Comparison of ENCODE assay signal across 12 mouse cellular contexts in genomic region chr3:146311121-146311538, GRCm38 (mm10).
DNase-seq lines count a peak whose midpoint lies in the region; ATAC-seq and TF ChIP-seq lines count a peak whose summit lies in the region.
"Had no signal": no experiment of that assay in that cellular context is flagged by ENCODE, and none has a peak within 500 bp of the region (broad histone marks: within the 10 kb centered on the region; RNA-seq: fewer than 3 reads in every experiment).

No protein-coding gene starts in this region.

- ATAC-seq in forebrain, embryonic 16.5 days = no peak
- peak; percentile 65; the same call in 1 of the 2 replicates for ATAC-seq in kidney, postnatal 0 days (replicated peaks; ENCODE audit: low FRiP score, low read depth)
- ATAC-seq in embryonic facial prominence, embryonic 12.5 days (ENCODE audit: insufficient number of reproducible peaks, insufficient read depth, low FRiP score, low TSS enrichment) = peak; percentile 69; the same call in 1 of the 2 replicates
- no peak for ATAC-seq in inflammation-experienced regulatory T-cells, adult 6 months

- H3K36me3 ChIP-seq in forebrain, embryonic 10.5 days (replicated peaks) = no peaks in the 10 kb centered on the region
- no peaks in the 10 kb centered on the region for H3K36me3 ChIP-seq in forebrain, embryonic 16.5 days (ENCODE audit: control insufficient read depth, insufficient read depth)
- no peaks in the 10 kb centered on the region for H3K36me3 ChIP-seq in kidney, postnatal 0 days (ENCODE audit: insufficient read depth, low read length)
- H3K36me3 ChIP-seq in embryonic facial prominence, embryonic 12.5 days = no peaks in the 10 kb centered on the region
- H3K36me3 ChIP-seq: hindbrain, embryonic 15.5 days; neural tube, embryonic 13.5 days had no signal

- H3K27ac ChIP-seq in forebrain, embryonic 10.5 days = peak overlapping the region; percentile 44
- no peak overlapping the region for H3K27ac ChIP-seq in forebrain, embryonic 16.5 days (ENCODE audit: low read length)
- H3K27ac ChIP-seq in kidney, postnatal 0 days = no peak overlapping the region
- 0 out of 2 replicates have a peak overlapping the region, but pooled peaks have one; percentile 5 for H3K27ac ChIP-seq in embryonic facial prominence, embryonic 12.5 days
- H3K27ac ChIP-seq: hindbrain, embryonic 15.5 days; liver, embryonic 14.5 days; neural tube, embryonic 13.5 days had no signal

- DNase-seq in forebrain, embryonic 10.5 days (ENCODE audit: extremely low spot score, low spot score) = peak; percentile 56
- DNase-seq in kidney, postnatal 0 days (ENCODE audit: low spot score) = peak; percentile 83
- DNase-seq in kidney, adult 11 months = no peak
- peak; percentile 59 for DNase-seq in retina, embryonic 14.5 days (ENCODE audit: low spot score)
- DNase-seq in adrenal gland, postnatal 25 days = no peak
- DNase-seq: cerebellum, adult 9-10 months had no signal

- TF ChIP-seq CTCF in kidney, postnatal 0 days (IDR thresholded peaks at IDR 0.05; ENCODE audit: low read depth) = no peak

- no peak overlapping the region for H3K9ac ChIP-seq in forebrain, embryonic 16.5 days (replicated peaks; ENCODE audit: low read depth, low read length)
- no peak overlapping the region for H3K9ac ChIP-seq in kidney, postnatal 0 days (ENCODE audit: low read depth, low read length)
- no peak overlapping the region for H3K9ac ChIP-seq in embryonic facial prominence, embryonic 12.5 days
- H3K9ac ChIP-seq: hindbrain, embryonic 15.5 days; liver, embryonic 14.5 days; neural tube, embryonic 13.5 days had no signal

- 0 out of 2 replicates have a peak overlapping the region, but pooled peaks have one; percentile 10 for H3K4me3 ChIP-seq in forebrain, embryonic 10.5 days
- H3K4me3 ChIP-seq in forebrain, embryonic 16.5 days (replicated peaks; ENCODE audit: low read length) = no peak overlapping the region
- no peak overlapping the region for H3K4me3 ChIP-seq in kidney, postnatal 0 days (replicated peaks; ENCODE audit: low read depth, low read length)
- no peak overlapping the region for H3K4me3 ChIP-seq in embryonic facial prominence, embryonic 12.5 days
- H3K4me3 ChIP-seq: hindbrain, embryonic 15.5 days; neural tube, embryonic 13.5 days had no signal

- peaks cover 11% of the 10 kb centered on the region; the same call in 1 of the 2 replicates for H3K27me3 ChIP-seq in forebrain, embryonic 10.5 days (ENCODE audit: poor library complexity, severe bottlenecking)
- no peaks in the 10 kb centered on the region for H3K27me3 ChIP-seq in forebrain, embryonic 16.5 days (replicated peaks; ENCODE audit: control insufficient read depth, insufficient read depth, low read length)
- no peaks in the 10 kb centered on the region for H3K27me3 ChIP-seq in kidney, postnatal 0 days (ENCODE audit: insufficient read depth, low read length)
- no peaks in the 10 kb centered on the region for H3K27me3 ChIP-seq in embryonic facial prominence, embryonic 12.5 days
- H3K27me3 ChIP-seq: hindbrain, embryonic 15.5 days had no signal

- 8% methylated on average over 9 of the region's 9 CpGs for WGBS in forebrain, embryonic 10.5 days
- 7% methylated on average over 9 of the region's 9 CpGs for WGBS in forebrain, embryonic 16.5 days
- WGBS in kidney, postnatal 0 days = 15% methylated on average over 9 of the region's 9 CpGs
- WGBS in embryonic facial prominence, embryonic 12.5 days = 4% methylated on average over 9 of the region's 9 CpGs

- H3K4me2 ChIP-seq in forebrain, embryonic 16.5 days (ENCODE audit: low read length) = no peak overlapping the region
- no peak overlapping the region for H3K4me2 ChIP-seq in kidney, postnatal 0 days (ENCODE audit: low read length)
- H3K4me2 ChIP-seq in embryonic facial prominence, embryonic 12.5 days (replicated peaks) = no peak overlapping the region
- H3K4me2 ChIP-seq: hindbrain, embryonic 15.5 days; neural tube, embryonic 13.5 days had no signal

- peaks cover 35% of the 10 kb centered on the region for H3K4me1 ChIP-seq in forebrain, embryonic 10.5 days
- H3K4me1 ChIP-seq in forebrain, embryonic 16.5 days (replicated peaks; ENCODE audit: control insufficient read depth, insufficient read depth, low read length) = peaks cover 5% of the 10 kb centered on the region; the same call in 1 of the 2 replicates
- no peaks in the 10 kb centered on the region for H3K4me1 ChIP-seq in kidney, postnatal 0 days (replicated peaks; ENCODE audit: insufficient read depth, low read length)
- H3K4me1 ChIP-seq in embryonic facial prominence, embryonic 12.5 days = peaks cover 15% of the 10 kb centered on the region

- no peaks in the 10 kb centered on the region for H3K9me3 ChIP-seq in forebrain, embryonic 10.5 days
- no peaks in the 10 kb centered on the region for H3K9me3 ChIP-seq in forebrain, embryonic 16.5 days (ENCODE audit: control insufficient read depth, low read length)
- H3K9me3 ChIP-seq in kidney, postnatal 0 days (replicated peaks; ENCODE audit: low read length) = no peaks in the 10 kb centered on the region
- H3K9me3 ChIP-seq in embryonic facial prominence, embryonic 12.5 days = no peaks in the 10 kb centered on the region
- H3K9me3 ChIP-seq: hindbrain, embryonic 15.5 days; neural tube, embryonic 13.5 days had no signal

Comparison
In these comparisons a context has a peak if more than half of its experiments do, and no peak if none do; other contexts are left out.
1. DNase-seq: peak in forebrain, embryonic 10.5 days (single experiment), kidney, postnatal 0 days (single experiment) and retina, embryonic 14.5 days (single experiment); none in kidney, adult 11 months (single experiment) and adrenal gland, postnatal 25 days (single experiment).
2. H3K27ac ChIP-seq: peak in forebrain, embryonic 10.5 days (single experiment) and embryonic facial prominence, embryonic 12.5 days (single experiment); none in forebrain, embryonic 16.5 days (single experiment) and kidney, postnatal 0 days (single experiment).
3. ATAC-seq: peak in kidney, postnatal 0 days (single experiment) and embryonic facial prominence, embryonic 12.5 days (single experiment); none in forebrain, embryonic 16.5 days (single experiment) and inflammation-experienced regulatory T-cells, adult 6 months (single experiment).